Mouse (Mus musculus) C2C12 (cell line): ENCODE measurements at regions not wholly inside any gene's neighbourhood (a gene's known extent, or its start where the extent isn't known, plus 50 kb on each side); places are given as distances from the start of the nearest gene placed in this dataset.

Source experiments
- H3K27me3 ChIP-seq: one replicate; pipeline ENCODE4 v1.6.1; 2011; ENCODE audit not compliant: control insufficient read depth, insufficient read depth, insufficient read length
- H3K36me3 ChIP-seq: one replicate; pipeline ENCODE4 v1.6.1; 2011; ENCODE audit not compliant: control insufficient read depth, insufficient read depth
- H3K4me3 ChIP-seq: one replicate; pipeline ENCODE4 v1.5.1; 2011; ENCODE audit warnings: mild to moderate bottlenecking, control low read depth; ENCODE audit not compliant: poor library complexity, insufficient read depth, severe bottlenecking
- H3K79me2 ChIP-seq: one replicate; pipeline ENCODE4 v1.6.1; 2011; ENCODE audit not compliant: control insufficient read depth, insufficient read depth
- H3K79me3 ChIP-seq: one replicate; pipeline ENCODE4 v1.6.1; 2011; ENCODE audit warnings: low read depth, control low read depth
- H3ac ChIP-seq: one replicate; pipeline ENCODE3; 2011; ENCODE audit warnings: low read depth; ENCODE audit not compliant: control insufficient read depth, insufficient read length
- CEBPB ChIP-seq: IDR thresholded peaks from one replicate; pipeline ENCODE4 v1.6.1; 2011; ENCODE audit warnings: low read depth, mild to moderate bottlenecking, control low read depth, moderate library complexity
- CTCF ChIP-seq: IDR thresholded peaks from one replicate; pipeline ENCODE4 v1.5.1; 2011; ENCODE audit not compliant: control insufficient read depth, insufficient read depth, insufficient read length
- FOSL1 ChIP-seq: IDR thresholded peaks from one replicate; pipeline ENCODE4 v1.8.0; 2011; ENCODE audit warnings: mild to moderate bottlenecking, low read length; ENCODE audit not compliant: poor library complexity, insufficient read depth, severe bottlenecking
- MAX ChIP-seq: IDR thresholded peaks from one replicate; pipeline ENCODE4 v1.6.1; 2011; ENCODE audit warnings: mild to moderate bottlenecking, control low read depth
- MYOD1 ChIP-seq: IDR thresholded peaks from one replicate; pipeline ENCODE4 v1.6.1; 2011; ENCODE audit warnings: low read depth; ENCODE audit not compliant: control insufficient read depth, insufficient read length
- MYOG ChIP-seq: IDR thresholded peaks from one replicate; pipeline ENCODE4 v1.6.1; 2011; ENCODE audit not compliant: control insufficient read depth, insufficient read length; ENCODE audit errors: extremely low read depth
- USF1 ChIP-seq: IDR thresholded peaks from one replicate; pipeline ENCODE4 v1.6.1; 2011; ENCODE audit warnings: low read depth, mild to moderate bottlenecking, control low read depth, moderate library complexity

DNA sequence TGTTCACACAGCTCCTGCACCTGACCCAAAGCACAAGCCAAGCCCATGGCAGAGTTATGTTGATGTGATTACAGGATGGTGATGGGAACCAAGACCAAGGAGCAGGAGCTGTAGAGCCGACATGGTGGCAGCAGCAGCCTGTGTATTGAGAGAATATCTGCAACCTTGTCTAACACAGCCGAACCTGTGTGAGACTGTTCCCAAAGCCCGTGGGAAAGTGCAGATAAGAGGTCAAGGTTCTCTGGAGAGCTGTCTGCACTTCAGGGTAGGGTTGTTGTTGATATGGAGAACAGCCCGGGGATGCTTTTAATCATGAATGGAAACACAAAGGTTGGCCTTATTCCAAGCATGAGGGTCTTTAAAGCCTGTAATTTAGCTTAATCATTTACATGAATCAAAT, 110.4 kb downstream of the Adra2a start:
- Histone ChIP-seq H3K79me3 (no peaks in the 10 kb centered on the region), H3K27me3 (no peaks in the 10 kb centered on the region), H3K4me3 (no peak overlapping the region), H3K79me2 (no peaks in the 10 kb centered on the region), H3K36me3 (no peaks in the 10 kb centered on the region), H3ac (no peak overlapping the region)
- TF ChIP-seq CEBPB (no peak), MYOD1 (no peak), USF1 (no peak), MAX (no peak), MYOG (no peak), FOSL1 (no peak), CTCF (no peak)

DNA sequence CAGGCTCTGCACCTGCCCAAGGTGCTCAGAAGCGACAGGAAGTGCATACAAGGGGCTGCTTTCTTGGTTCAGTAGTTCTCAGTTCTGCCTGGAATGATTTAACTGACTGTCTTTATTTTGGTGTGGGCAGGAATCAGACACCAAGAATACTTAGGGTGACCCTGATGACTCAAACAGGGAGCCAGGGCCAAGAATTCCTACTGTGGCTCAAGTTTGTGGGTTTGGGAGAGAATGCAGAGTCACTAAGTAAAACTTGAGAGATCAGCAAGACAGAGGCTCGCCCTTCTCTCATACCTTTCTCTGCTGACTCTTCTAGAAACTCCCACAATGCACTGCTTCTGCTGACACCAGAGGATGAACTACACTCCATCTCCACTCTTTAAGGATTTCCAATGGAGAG, 126.4 kb downstream of the Adra2a start:
- no peak overlapping the region for H3K4me3 ChIP-seq
- no peaks in the 10 kb centered on the region for H3K27me3 ChIP-seq
- no peaks in the 10 kb centered on the region for H3K79me2 ChIP-seq
- no peak for TF ChIP-seq MYOG
- no peak for TF ChIP-seq CTCF
- no peak for TF ChIP-seq FOSL1
- no peak for TF ChIP-seq MAX
- TF ChIP-seq MYOD1 = no peak
- no peak for TF ChIP-seq CEBPB
- TF ChIP-seq USF1 = no peak
- no peaks in the 10 kb centered on the region for H3K36me3 ChIP-seq
- no peaks in the 10 kb centered on the region for H3K79me3 ChIP-seq
- H3ac ChIP-seq = no peak overlapping the region

DNA sequence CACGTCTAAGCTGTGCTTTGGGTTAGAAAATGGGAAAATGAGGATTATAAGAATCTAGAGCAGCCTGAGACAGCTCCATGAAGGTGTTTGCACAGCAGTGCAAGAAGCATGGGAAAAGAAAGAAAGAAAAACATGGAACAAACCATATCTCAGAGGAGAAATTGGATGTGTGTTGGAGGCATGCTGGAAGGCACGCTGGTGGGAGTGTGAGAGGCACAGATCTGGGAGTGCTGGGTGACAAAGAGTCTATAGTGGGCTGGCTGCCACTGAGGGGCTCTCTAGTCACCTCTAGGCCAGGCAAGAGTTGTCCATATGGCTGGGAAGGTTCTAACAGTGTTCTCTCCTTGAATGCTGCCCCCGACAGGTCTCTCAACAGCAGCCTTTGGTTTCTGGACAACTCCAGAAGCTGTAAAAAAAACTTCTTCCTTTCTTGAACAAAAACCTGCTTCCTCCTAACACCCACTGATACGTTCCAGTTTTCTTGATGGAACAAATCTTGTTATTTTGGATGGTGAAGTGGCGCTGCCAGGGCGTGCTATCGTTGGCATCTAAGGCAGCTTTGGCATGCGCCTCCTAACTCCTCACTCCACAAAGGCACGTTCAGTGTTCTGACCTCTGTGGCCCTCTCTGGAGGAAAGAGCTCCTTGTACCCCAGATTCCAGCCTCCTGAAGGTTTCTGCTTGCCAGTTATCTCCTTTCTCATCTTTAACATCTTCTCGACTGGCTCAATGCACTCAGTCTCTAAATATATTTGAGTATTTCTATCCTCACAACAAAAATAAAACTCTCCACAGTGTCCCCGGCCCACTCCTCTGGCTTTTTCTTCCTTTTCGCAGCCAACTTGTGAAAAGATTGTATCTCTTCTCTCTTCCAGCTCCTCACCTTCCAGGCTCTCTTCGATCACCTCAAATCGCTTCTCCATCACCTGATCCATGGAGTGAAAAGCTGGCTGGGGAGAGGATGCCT, 130.4 kb downstream of the Adra2a start:
- no peak for TF ChIP-seq USF1
- TF ChIP-seq MYOG = no peak
- TF ChIP-seq MYOD1 = no peak
- TF ChIP-seq FOSL1 = no peak
- no peak for TF ChIP-seq CTCF
- TF ChIP-seq MAX = no peak
- TF ChIP-seq CEBPB = no peak
- no peak overlapping the region for H3K4me3 ChIP-seq
- H3K27me3 ChIP-seq = no peaks in the 10 kb centered on the region
- H3ac ChIP-seq = no peak overlapping the region
- no peaks in the 10 kb centered on the region for H3K79me3 ChIP-seq
- no peaks in the 10 kb centered on the region for H3K79me2 ChIP-seq
- no peaks in the 10 kb centered on the region for H3K36me3 ChIP-seq

DNA sequence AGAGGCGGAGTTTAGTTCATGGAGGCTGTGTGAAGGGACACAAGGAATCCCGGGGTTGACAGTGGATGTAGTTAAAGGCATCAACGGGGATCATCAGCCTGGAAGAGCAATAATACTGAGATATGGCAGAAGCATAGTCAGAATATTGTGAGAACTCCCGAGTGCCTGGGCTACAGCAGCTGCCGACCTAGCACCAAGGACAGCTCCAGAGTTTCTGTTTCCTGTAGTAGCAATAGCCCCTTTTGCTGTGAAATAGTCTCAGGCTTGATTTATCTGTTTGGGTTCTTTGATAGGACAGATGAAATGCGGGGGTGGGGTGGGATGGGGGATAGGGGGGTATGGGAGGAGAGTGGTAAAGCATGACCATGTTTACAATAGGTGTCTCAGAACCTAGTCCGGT, 131.8 kb downstream of the Adra2a start:
- H3ac ChIP-seq = no peak overlapping the region
- no peaks in the 10 kb centered on the region for H3K79me3 ChIP-seq
- TF ChIP-seq USF1 = no peak
- no peak for TF ChIP-seq CEBPB
- TF ChIP-seq FOSL1 = no peak
- TF ChIP-seq CTCF = no peak
- no peak for TF ChIP-seq MAX
- no peak for TF ChIP-seq MYOG
- no peak for TF ChIP-seq MYOD1
- H3K36me3 ChIP-seq = no peaks in the 10 kb centered on the region
- no peaks in the 10 kb centered on the region for H3K79me2 ChIP-seq
- no peaks in the 10 kb centered on the region for H3K27me3 ChIP-seq
- H3K4me3 ChIP-seq = no peak overlapping the region

DNA sequence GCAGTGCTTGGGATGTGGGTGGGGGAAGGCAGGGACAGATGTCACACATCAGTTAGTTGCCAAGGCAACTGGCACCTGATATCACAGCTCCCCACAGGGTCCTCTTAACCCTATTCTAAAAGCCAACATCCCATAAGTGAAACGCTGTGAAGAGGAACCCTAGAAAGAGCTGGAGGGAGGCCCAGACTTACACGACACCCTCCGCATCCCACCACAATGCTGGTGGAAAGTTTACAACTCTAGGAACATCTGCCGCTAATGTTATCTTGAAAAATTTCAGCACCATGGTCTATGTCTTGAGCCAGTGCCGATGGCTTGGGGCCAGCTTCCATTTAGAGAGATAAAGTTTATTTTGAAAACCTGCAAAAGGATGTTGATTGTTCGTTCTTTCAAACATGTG, 133.5 kb downstream of the Adra2a start:
- Histone ChIP-seq H3K27me3 (no peaks in the 10 kb centered on the region), H3K79me3 (no peaks in the 10 kb centered on the region), H3ac (no peak overlapping the region), H3K36me3 (no peaks in the 10 kb centered on the region), H3K79me2 (no peaks in the 10 kb centered on the region), H3K4me3 (no peak overlapping the region)
- TF ChIP-seq MYOG (no peak), FOSL1 (no peak), CTCF (no peak), MYOD1 (no peak), USF1 (no peak), CEBPB (no peak), MAX (no peak)
